Mouse (Mus musculus) limb, embryonic 15.5 days (tissue): ENCODE results near the gene Cypt15. TPM values are rescaled to one million over a fixed set of nuclear protein-coding genes. Genes with fewer than 3 reads are reported as not detected.
"Not testable (repeated sequence)": the region's sequence is repeated elsewhere in the genome, so short reads cannot be mapped to it uniquely, and the experiment has no call there.

Experiments
- ATAC-seq: fragments of 200-750 bp; cut with Nextera tagmentation; 2 replicates; pipeline ENCODE4 v1.8.0; 2017; ENCODE audit warnings: low read depth, moderate TSS enrichment; ENCODE audit not compliant: insufficient number of reproducible peaks, low FRiP score, low TSS enrichment
- H3K27ac ChIP-seq: fragments of 300-500 bp; sonication (generic); 2 replicates; pipeline ENCODE4 v1.5.1; 2015; ENCODE audit warnings: moderate library complexity, mild to moderate bottlenecking, inconsistent platforms
- H3K27me3 ChIP-seq: fragments of 300-500 bp; sonication (generic); 2 replicates; pipeline ENCODE4 v1.6.1; 2015; ENCODE audit warnings: inconsistent platforms
- H3K36me3 ChIP-seq: fragments of 300-500 bp; sonication (generic); 2 replicates; pipeline ENCODE4 v1.6.1; 2015; ENCODE audit warnings: inconsistent platforms
- H3K4me1 ChIP-seq: fragments of 300-500 bp; sonication (generic); 2 replicates; pipeline ENCODE4 v1.6.1; 2015; ENCODE audit warnings: inconsistent platforms
- H3K4me2 ChIP-seq: fragments of 300-500 bp; sonication (generic); 2 replicates; pipeline ENCODE4 v1.6.1; 2015; ENCODE audit warnings: mild to moderate bottlenecking, inconsistent platforms
- H3K4me3 ChIP-seq: fragments of 300-500 bp; sonication (generic); 2 replicates; pipeline ENCODE4 v1.5.1; 2015; ENCODE audit warnings: mild to moderate bottlenecking, inconsistent platforms
- H3K9ac ChIP-seq: fragments of 300-500 bp; sonication (generic); 2 replicates; pipeline ENCODE4 v1.6.1; 2015; ENCODE audit warnings: inconsistent platforms
- H3K9me3 ChIP-seq: fragments of 300-500 bp; sonication (generic); 2 replicates; pipeline ENCODE4 v1.6.1; 2016; ENCODE audit warnings: inconsistent platforms
- WGBS: fragments of 180-500 bp; shearing (Covaris S2); methylation state at CpG from one replicate; pipeline ENCODE4 v1.1.7; 2015; 5-methylcytosine and 5-hydroxymethylcytosine counted together
- polyA plus RNA-seq: library from polyadenylated mRNA; unstranded; fragments of >200 nt; fragmentation: Nextera tagmentation; extraction: Ambion mirVana; gene quantifications from 2 replicates; pipeline ENCODE4 v1.2.1, GENCODE M21; 2015

Gene Cypt15
- not detected in 2 replicates for polyA plus RNA-seq

- not testable (repeated sequence) for H3K27ac ChIP-seq, ATAC-seq, H3K4me1 ChIP-seq, H3K9ac ChIP-seq, H3K36me3 ChIP-seq, H3K4me3 ChIP-seq, H3K4me2 ChIP-seq, H3K27me3 ChIP-seq, H3K9me3 ChIP-seq
- WGBS = 76% methylated on average over 1 of the region's 1 CpGs
Observed at GRCm38 (mm10) chrX:39345967-39346366, at the start of gene Cypt15. Cypt15 (plus strand) TSS chrX:39346267.

- WGBS = 55% methylated on average over 2 of the region's 2 CpGs
- no peak overlapping the region for H3K4me3 ChIP-seq
- ATAC-seq = no peak
- H3K27ac ChIP-seq = no peak overlapping the region
- no peaks in the 10 kb centered on the region for H3K4me1 ChIP-seq
- no peaks in the 10 kb centered on the region for H3K9me3 ChIP-seq
- H3K4me2 ChIP-seq = no peak overlapping the region
- H3K27me3 ChIP-seq = no peaks in the 10 kb centered on the region
- H3K36me3 ChIP-seq = no peaks in the 10 kb centered on the region
- no peak overlapping the region for H3K9ac ChIP-seq
Observed at GRCm38 (mm10) chrX:39370932-39371331, 24.9 kb downstream of the Cypt15 start.

- H3K27me3 ChIP-seq = no peaks in the 10 kb centered on the region
- no peak overlapping the region for H3K27ac ChIP-seq
- no peak for ATAC-seq
- no peaks in the 10 kb centered on the region for H3K36me3 ChIP-seq
- 59% methylated on average over 2 of the region's 2 CpGs for WGBS
- H3K9me3 ChIP-seq = no peaks in the 10 kb centered on the region
- H3K4me3 ChIP-seq = no peak overlapping the region
- H3K4me1 ChIP-seq = no peaks in the 10 kb centered on the region
- H3K4me2 ChIP-seq = no peak overlapping the region
- no peak overlapping the region for H3K9ac ChIP-seq
Observed at GRCm38 (mm10) chrX:39378830-39379229, 32.8 kb downstream of the Cypt15 start.

GRCm38 (mm10) chrX:39383806-39384205 lies 37.7 kb downstream of the Cypt15 start:
- Histone ChIP-seq H3K27me3 (no peaks in the 10 kb centered on the region), H3K36me3 (no peaks in the 10 kb centered on the region), H3K4me2 (no peak overlapping the region), H3K9me3 (no peaks in the 10 kb centered on the region), H3K4me3 (no peak overlapping the region), H3K27ac (no peak overlapping the region), H3K4me1 (no peaks in the 10 kb centered on the region), H3K9ac (no peak overlapping the region)
- ATAC-seq = no peak
- 38% methylated on average over 2 of the region's 2 CpGs for WGBS
